Mouse (Mus musculus): ENCODE results near the gene Aldh9a1.

DNA sequence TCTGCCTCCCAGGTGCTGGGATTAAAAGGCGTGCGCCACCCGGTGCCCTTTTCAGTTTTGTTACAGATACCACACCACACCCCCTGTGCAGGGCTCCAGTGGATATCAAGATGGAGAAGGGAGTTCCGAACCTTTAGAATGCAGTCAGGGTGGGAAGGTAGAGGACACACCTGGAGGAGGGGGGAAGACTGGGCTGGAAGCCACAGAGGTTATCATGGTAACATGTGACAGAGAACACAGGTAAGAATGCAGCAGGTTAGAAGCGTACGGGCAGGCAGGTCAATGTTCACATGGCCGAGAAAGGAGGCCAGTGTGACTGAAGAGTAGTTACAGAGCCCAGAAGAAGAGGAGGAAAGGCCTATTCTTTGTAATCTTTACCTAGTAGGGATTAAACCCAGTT is 39.8 kb downstream of the Aldh9a1 start:
- no peak for TF ChIP-seq CTCF (IDR thresholded peaks at IDR 0.05; ENCODE audit: borderline replicate concordance, control insufficient read depth, extremely low read depth, insufficient read depth, low read length, poor library complexity)
- no peak for TF ChIP-seq POLR2A (IDR thresholded peaks at IDR 0.05; ENCODE audit: control insufficient read depth, extremely low read depth, insufficient read depth, low read length, poor library complexity)
